Mouse (Mus musculus): ENCODE measurements around the gene Adcy6.

DNA sequence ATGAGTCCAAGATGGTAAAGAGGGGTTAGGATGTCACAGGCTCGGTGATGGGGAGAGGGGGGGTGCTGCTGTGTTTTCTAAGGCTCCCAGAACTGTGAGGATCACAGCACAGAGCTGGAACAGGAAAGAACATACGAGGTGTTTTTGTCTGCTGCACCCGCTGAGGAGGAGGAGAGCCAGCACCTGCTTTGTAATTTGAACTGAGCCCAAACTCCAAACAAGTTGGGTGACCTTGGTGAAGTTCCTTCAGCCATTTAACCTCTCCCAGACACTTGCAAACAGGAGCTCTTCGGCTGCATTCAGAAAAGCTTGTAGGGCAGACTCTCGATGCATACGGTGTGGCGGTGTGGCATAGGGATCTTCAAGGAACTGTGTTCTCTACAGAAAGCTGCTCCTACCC, 24.5 kb downstream of the Adcy6 start:
- no peak for TF ChIP-seq CTCF (conservative IDR thresholded peaks at IDR 0.05; ENCODE audit: low read length)
- no peak for TF ChIP-seq NANOG (IDR thresholded peaks at IDR 0.05; ENCODE audit: borderline replicate concordance, low read length)

Data from E14TG2a.4 (cell line).